Mouse (Mus musculus) kidney, postnatal 0 days (tissue): ENCODE results near the gene Gm49337. TPM values are rescaled to one million over a fixed set of nuclear protein-coding genes. Genes with fewer than 3 reads are reported as not detected.

Source experiments
- ATAC-seq: fragments of 200-750 bp; cut with Nextera tagmentation; replicated peaks from 2 replicates; pipeline ENCODE4 v1.8.0; 2017; ENCODE audit warnings: low read depth, moderate number of reproducible peaks, moderate TSS enrichment, moderate library complexity; ENCODE audit not compliant: low FRiP score
- DNase-seq: peaks from one replicate; pipeline ENCODE4 v3.0.0-alpha.2; 2016; ENCODE audit warnings: low spot score
- H3K27ac ChIP-seq: fragments of 300-500 bp; sonication (generic); 2 replicates; pipeline ENCODE4 v1.5.1; 2014; ENCODE audit warnings: mild to moderate bottlenecking
- H3K27me3 ChIP-seq: fragments of 300-500 bp; sonication (generic); 2 replicates; pipeline ENCODE4 v1.6.1; 2014; ENCODE audit warnings: low read length, mixed read lengths; ENCODE audit not compliant: insufficient read depth
- H3K36me3 ChIP-seq: fragments of 300-500 bp; sonication (generic); 2 replicates; pipeline ENCODE4 v1.6.1; 2014; ENCODE audit warnings: low read length, mixed read lengths; ENCODE audit not compliant: insufficient read depth
- H3K4me1 ChIP-seq: fragments of 300-500 bp; sonication (generic); replicated peaks from 2 replicates; pipeline ENCODE4 v1.6.1; 2014; ENCODE audit warnings: antibody characterized with exemption, low read length, mixed read lengths; ENCODE audit not compliant: insufficient read depth
- H3K4me2 ChIP-seq: fragments of 300-500 bp; sonication (generic); 2 replicates; pipeline ENCODE4 v1.6.1; 2014; ENCODE audit warnings: mild to moderate bottlenecking, low read length, moderate library complexity, mixed read lengths
- H3K4me3 ChIP-seq: fragments of 300-500 bp; sonication (generic); replicated peaks from 2 replicates; pipeline ENCODE4 v1.5.1; 2014; ENCODE audit warnings: low read depth, low read length
- H3K9ac ChIP-seq: fragments of 300-500 bp; sonication (generic); 2 replicates; pipeline ENCODE4 v1.6.1; 2014; ENCODE audit warnings: low read depth, low read length
- H3K9me3 ChIP-seq: fragments of 300-500 bp; sonication (generic); replicated peaks from 2 replicates; pipeline ENCODE4 v1.6.1; 2016; ENCODE audit warnings: low read length, inconsistent platforms, mixed read lengths
- CTCF ChIP-seq: IDR thresholded peaks from 2 replicates; pipeline ENCODE4 v1.5.1; 2016; ENCODE audit warnings: antibody characterized with exemption, low read depth, mild to moderate bottlenecking, moderate library complexity
- WGBS: fragments of 180-500 bp; shearing (Covaris S2); extraction: QIAGEN DNeasy Blood & Tissue Kit; methylation state at CpG from one replicate; pipeline ENCODE4 v1.1.7; 2014; 5-methylcytosine and 5-hydroxymethylcytosine counted together
- polyA plus RNA-seq: library from polyadenylated mRNA; unstranded; fragments of >200 nt; fragmentation: Nextera tagmentation; extraction: Ambion mirVana; gene quantifications from 2 replicates; pipeline ENCODE4 v1.2.1, GENCODE M21; 2015

Gm49337 gene
- polyA plus RNA-seq, 1 experiment from 2014 or later, result not detected

DNA sequence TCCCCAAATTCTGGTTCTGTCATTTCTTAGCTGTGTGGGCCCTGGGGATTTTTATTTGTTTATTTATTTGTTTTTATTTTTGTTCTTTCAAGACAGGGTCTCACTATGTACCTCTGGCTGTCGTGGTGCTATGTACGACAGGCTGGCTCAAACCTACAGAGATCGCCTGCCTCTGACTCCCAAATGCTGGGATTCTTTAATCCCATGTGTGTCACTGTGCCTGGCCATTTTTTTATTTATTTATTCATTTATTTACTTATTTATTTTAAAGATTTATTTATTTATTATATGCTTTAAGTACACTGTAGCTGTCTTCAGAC, 3.9 kb upstream of the Gm49337 start:
- ATAC-seq, result peak; percentile 25; the same call in 1 of the 2 replicates
- no peak for TF ChIP-seq CTCF

GRCm38 (mm10) chr4:116173752-116174151, 568 bp downstream of the Gm49337 start:
- no peak overlapping the region for H3K9ac ChIP-seq
- no peaks in the 10 kb centered on the region for H3K27me3 ChIP-seq
- DNase-seq (no peak), ATAC-seq (no peak)
- 87% methylated on average over 4 of the region's 4 CpGs for WGBS
- TF ChIP-seq CTCF, result no peak
- H3K4me2 ChIP-seq, result no peak overlapping the region
- H3K36me3 ChIP-seq, result no peaks in the 10 kb centered on the region
- H3K9me3 ChIP-seq, result no peaks in the 10 kb centered on the region
- no peak overlapping the region for H3K4me3 ChIP-seq
- peaks cover 35% of the 10 kb centered on the region for H3K4me1 ChIP-seq
- 0 out of 2 replicates have a peak overlapping the region, but pooled peaks have one; percentile 62 for H3K27ac ChIP-seq

More for the DNA sequence above, 3.9 kb upstream of the Gm49337 start:
- Histone ChIP-seq H3K4me2 (no peak overlapping the region), H3K27me3 (no peaks in the 10 kb centered on the region), H3K4me1 (peaks cover 14% of the 10 kb centered on the region; the same call in 1 of the 2 replicates), H3K27ac (no peak overlapping the region), H3K36me3 (no peaks in the 10 kb centered on the region), H3K4me3 (no peak overlapping the region), H3K9ac (no peak overlapping the region), H3K9me3 (no peaks in the 10 kb centered on the region)
- 60% methylated on average over 3 of the region's 3 CpGs for WGBS
- DNase-seq, result no peak

DNA sequence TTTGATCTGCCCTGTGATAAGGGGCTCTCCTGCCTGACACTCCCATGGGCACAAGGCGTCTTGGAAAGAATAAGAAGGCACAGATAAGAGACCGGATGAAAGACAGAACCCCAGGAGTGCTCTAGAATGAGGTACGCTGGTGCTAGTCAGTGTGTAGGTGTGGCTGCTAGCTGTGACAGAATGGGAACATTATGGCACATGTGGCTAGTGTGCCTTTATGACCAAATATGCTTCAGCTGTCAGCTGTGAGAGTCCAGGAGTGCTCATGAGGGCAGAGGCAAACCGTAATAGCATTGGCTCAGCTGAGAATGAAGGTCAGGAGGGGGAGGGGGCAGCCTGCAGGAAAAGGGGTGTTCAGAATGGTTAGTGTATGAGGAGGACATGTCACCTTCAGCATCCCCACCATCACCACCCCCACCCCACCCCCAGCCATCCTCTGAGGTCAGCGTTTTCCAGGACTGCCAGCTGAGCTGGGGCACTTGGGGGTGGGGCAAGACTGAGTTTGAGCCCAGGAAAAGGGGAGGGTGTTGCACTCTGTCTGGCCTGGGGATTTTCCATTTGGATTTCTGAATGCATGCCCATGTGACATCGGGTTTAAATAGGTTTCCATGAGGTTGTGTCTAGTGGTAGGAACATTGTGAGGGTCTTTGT, 1.4 kb downstream of the Gm49337 start:
- H3K4me3 ChIP-seq, result no peak overlapping the region
- no peak for TF ChIP-seq CTCF
- H3K27ac ChIP-seq, result peak overlapping the region; percentile 90
- no peak overlapping the region for H3K9ac ChIP-seq
- DNase-seq, result peak; percentile 50
- WGBS, result 43% methylated on average over 6 of the region's 6 CpGs
- H3K36me3 ChIP-seq, result no peaks in the 10 kb centered on the region
- H3K4me2 ChIP-seq, result no peak overlapping the region
- H3K4me1 ChIP-seq, result peaks cover 35% of the 10 kb centered on the region
- H3K27me3 ChIP-seq, result no peaks in the 10 kb centered on the region
- H3K9me3 ChIP-seq, result no peaks in the 10 kb centered on the region
- ATAC-seq, result peak; percentile 17; the same call in 1 of the 2 replicates

GRCm38 (mm10) chr4:116175136-116175535, 2.0 kb downstream of the Gm49337 start:
- H3K9ac ChIP-seq, result no peak overlapping the region
- no peaks in the 10 kb centered on the region for H3K27me3 ChIP-seq
- no peak for TF ChIP-seq CTCF
- H3K9me3 ChIP-seq, result no peaks in the 10 kb centered on the region
- DNase-seq, result no peak
- no peak overlapping the region for H3K4me3 ChIP-seq
- no peaks in the 10 kb centered on the region for H3K36me3 ChIP-seq
- H3K4me2 ChIP-seq, result no peak overlapping the region
- H3K27ac ChIP-seq, result peak overlapping the region; percentile 90
- H3K4me1 ChIP-seq, result peaks cover 35% of the 10 kb centered on the region
- ATAC-seq, result no peak

DNA sequence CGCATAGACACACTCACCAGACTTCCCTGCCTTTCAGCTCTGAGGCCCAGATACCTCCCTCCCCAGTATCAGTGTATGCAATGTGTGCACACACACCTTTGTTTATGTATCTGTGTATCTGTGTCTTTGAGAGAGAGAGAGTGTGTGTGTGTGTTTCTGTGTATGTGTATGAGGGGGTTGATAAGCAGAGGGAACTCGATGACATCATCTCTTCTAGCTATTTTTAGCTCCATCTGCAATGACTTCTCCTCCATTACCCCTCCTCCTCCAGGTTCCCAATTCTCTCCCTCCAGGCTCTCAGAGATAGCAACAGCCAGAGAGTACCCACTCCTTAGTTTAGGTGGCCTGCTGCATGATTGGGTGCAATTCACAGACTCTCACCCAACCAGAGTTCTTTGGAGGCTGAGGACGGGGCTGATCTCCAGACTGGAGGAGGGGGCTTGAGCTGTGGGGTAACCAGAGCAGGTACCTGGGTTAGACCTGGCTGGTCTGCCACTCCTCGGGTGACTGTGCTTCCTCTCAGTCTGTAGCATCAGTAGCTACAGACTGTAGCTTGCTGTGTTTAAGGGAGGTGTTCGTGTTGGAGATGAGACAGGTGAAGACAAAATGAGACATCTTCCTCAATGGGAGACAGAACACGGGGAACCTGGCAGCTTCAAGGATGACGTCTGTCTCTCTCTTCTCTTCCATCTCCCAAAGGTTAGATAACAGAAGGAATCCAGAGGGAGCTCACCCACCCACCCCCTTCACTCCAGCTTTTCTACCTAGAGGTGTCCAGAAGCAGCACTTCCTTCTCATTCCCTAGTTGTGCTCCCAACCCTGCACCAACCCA, 2.7 kb downstream of the Gm49337 start:
- peak overlapping the region; percentile 41 for H3K4me2 ChIP-seq
- no peaks in the 10 kb centered on the region for H3K27me3 ChIP-seq
- no peak for TF ChIP-seq CTCF
- ATAC-seq (no peak), DNase-seq (no peak)
- 63% methylated on average over 7 of the region's 7 CpGs for WGBS
- no peaks in the 10 kb centered on the region for H3K9me3 ChIP-seq
- peaks cover 35% of the 10 kb centered on the region for H3K4me1 ChIP-seq
- H3K9ac ChIP-seq, result peak overlapping the region; percentile 49
- H3K4me3 ChIP-seq, result 0 out of 2 replicates have a peak overlapping the region, but pooled peaks have one; percentile 6
- no peaks in the 10 kb centered on the region for H3K36me3 ChIP-seq
- peak overlapping the region; percentile 90 for H3K27ac ChIP-seq

DNA sequence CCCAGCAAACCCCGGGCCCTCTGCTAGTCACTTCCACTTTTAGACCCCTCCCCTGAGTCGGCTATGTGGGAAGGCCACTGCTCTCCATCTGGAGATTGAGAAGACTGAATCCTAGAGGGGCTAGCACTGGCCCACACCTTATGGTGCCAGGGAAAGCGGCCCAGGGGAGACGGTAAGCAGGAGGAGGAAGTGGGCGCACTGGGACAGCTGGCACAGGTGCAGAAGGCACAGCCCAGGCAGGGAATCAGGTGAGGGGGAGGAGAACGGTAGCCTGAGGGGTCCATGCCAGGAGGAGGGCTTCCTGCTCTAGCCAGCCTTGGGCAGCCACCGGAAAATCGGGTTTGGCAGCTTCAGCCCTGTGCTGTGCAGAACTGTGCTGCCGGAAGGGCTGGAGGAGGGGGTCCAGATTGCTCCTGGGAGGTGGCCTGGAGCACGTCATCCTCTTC, 3.4 kb downstream of the Gm49337 start:
- H3K36me3 ChIP-seq, result no peaks in the 10 kb centered on the region
- DNase-seq, result peak; percentile 82
- H3K27me3 ChIP-seq, result no peaks in the 10 kb centered on the region
- no peak for TF ChIP-seq CTCF
- H3K9me3 ChIP-seq, result no peaks in the 10 kb centered on the region
- H3K9ac ChIP-seq, result peak overlapping the region; percentile 49
- peak overlapping the region; percentile 41 for H3K4me2 ChIP-seq
- H3K4me3 ChIP-seq, result peak overlapping the region; percentile 6; the same call in 1 of the 2 replicates
- peak overlapping the region; percentile 90 for H3K27ac ChIP-seq
- 16% methylated on average over 10 of the region's 10 CpGs for WGBS
- peaks cover 35% of the 10 kb centered on the region for H3K4me1 ChIP-seq
- peak; percentile 93 for ATAC-seq
